Mouse (Mus musculus) intestine, embryonic 15.5 days (tissue): Measurements from ENCODE around the gene C130026I21Rik. TPM values are rescaled to one million over a fixed set of nuclear protein-coding genes. Genes with fewer than 3 reads are reported as not detected.

Experiments used
- polyA plus RNA-seq: library from polyadenylated mRNA; unstranded; fragments of >200 nt; fragmentation: Nextera tagmentation; extraction: Ambion mirVana; gene quantifications from 2 replicates; pipeline ENCODE4 v1.2.1, GENCODE M21; 2015

Gene C130026I21Rik
- polyA plus RNA-seq, 1 experiment from 2014 or later: 0.82 TPM

Other genes starting within 250 kb of the C130026I21Rik start
- gene Gm10553, start 170.4 kb downstream of the C130026I21Rik start, polyA plus RNA-seq: not detected in 2 replicates
- gene A530032D15Rik, start 160.7 kb downstream of the C130026I21Rik start, polyA plus RNA-seq: not detected in 2 replicates